Mouse (Mus musculus): ENCODE data around the gene Svs4.
"Not testable (repeated sequence)": the region's sequence is repeated elsewhere in the genome, so short reads cannot be mapped to it uniquely, and the experiment has no call there.

Svs4 gene

DNA sequence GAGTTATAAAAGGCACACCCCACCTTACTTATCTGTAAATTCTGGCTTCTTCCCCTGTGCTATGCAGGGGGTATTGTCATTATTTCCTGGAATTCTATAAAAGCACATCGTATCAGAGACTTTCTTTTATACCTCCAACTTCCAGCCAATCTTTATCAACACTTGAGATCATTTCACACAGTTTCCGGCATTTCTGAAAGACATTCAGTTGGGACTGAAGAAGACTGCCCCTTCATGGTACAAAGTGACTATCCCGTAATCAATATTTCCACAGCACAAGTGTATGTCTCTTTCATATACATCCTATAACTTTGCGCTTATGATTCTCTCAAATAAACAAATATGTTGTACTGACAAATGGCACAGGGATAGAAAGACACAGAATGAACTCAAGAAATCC lies at the start of gene Svs4:
Gene Svs4 (minus strand): TSS at position 101 of the 400 bp plus-strand sequence.
- DNase-seq (ENCODE audit: low spot score in 2 of 2): no peak

DNA sequence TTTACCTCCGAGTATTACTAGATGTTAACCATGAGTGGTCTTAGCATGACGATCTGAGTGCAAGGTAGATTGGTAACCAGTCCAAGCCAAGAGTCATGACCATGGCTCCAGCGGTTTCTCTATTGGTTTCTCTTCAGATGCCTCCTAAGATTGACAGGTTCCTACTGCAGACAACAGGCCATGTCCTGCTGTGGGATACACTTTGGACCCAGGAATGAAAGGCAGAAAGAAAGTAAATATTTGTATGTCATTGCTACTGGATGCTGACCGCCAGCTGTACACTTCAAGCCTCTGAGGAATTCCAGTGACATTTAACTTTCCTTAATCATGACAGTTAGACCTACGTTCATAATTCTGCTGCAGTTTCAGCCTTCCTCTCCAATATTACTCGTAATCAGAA lies 42.7 kb upstream of the Svs4 start:
- DNase-seq (ENCODE audit: low spot score in 2 of 2): no peak

DNA sequence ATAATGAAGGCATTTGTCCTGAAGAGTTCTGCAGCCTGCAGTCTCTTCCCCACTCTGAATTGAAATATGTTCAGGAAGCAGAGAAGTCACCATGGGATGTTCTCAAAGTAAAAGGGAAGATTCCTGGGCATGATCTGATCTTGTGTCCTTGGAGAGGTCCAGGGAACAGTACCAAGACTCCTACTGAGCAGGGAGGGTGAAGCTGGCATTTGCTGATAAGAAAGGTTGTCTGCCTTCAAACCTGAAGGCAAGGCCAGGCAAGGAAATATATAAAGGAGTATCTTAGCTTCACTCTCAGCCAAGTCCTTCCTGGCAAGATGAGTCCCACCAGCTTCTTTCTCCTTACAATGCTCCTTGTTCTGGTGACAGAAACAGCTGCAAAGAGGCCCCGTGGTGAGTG lies 38.2 kb upstream of the Svs4 start, which contains the start of gene Svs6:
Gene Svs6 (plus strand): TSS at position 301 of the 400 bp plus-strand sequence.
- DNase-seq (ENCODE audit: low spot score in 2 of 2): not testable (repeated sequence)

DNA sequence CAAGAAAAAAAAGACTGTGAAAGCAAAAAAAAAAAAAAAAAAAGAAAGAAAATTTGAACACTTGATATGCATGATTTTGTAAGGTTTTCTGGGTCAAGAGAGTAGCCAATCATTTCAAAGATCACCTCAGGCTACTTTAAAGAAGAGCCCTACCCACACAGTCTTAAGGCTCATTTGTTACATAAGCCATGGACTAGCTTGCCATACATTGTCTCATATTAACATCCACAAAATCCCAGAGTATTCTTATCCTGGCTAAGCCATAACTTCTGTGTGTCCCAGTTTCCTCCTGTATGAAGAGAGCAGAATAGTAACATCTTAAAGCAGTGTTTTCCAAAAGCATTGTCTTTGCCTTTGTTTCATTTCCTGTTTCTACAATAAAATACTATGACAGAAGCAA lies 37.2 kb upstream of the Svs4 start:
- DNase-seq (ENCODE audit: low spot score in 2 of 2): not testable (repeated sequence)

DNA sequence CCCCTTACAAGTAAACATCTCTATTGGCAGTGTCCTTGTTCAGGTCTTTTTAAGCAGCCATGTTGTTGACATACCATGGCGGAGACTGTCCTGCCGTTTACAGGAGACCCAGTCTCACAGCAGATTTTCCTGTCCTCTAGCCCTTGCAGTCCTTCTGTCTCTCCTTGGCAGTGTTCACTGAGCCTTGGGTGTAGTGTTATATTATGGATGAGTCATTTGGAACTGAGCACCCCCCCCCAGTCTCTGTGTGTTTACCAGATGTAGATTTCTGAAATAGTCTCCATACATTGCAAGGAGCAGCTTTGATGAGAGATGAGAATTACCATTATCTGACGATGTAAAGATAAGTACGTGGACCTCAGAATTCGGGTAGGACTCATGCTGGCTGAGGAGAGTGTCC lies 34.3 kb upstream of the Svs4 start:
- DNase-seq (ENCODE audit: low spot score in 2 of 2): no peak

DNA sequence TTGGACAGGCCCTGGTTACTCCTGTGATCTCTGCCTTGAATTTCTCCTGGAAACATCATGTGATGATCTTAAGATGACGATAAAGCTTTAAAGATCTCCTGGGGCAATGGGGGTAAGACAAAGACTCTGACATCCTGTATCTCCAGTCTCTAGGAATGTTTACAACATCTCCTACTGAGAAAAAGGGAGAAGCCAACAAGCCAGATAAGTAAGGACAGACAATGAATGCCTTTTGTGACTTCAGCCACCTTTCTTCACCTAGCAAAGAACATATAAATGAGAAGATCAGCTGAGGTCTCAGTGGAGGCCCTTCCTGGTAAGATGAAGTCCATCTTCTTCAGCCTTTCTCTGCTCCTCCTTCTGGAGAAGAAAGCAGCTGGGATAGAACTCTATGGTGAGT lies 10.7 kb upstream of the Svs4 start, which contains the start of gene Svs3a:
Gene Svs3a (plus strand): TSS at position 301 of the 400 bp plus-strand sequence.
- DNase-seq (ENCODE audit: low spot score in 2 of 2): not testable (repeated sequence)

DNA sequence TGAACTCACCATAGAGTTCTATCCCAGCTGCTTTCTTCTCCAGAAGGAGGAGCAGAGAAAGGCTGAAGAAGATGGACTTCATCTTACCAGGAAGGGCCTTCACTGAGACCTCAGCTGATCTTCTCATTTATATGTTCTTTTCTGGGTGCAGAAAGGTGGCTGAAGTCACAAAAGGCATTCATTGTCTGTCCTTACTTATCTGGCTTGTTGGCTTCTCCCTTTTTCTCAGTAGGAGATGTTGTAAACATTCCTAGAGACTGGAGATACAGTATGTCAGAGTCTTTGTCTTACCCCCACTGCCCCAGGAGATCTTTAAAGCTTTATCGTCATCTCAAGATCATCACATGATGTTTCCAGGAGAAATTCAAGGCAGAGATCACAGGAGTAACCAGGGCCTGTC lies 21.7 kb downstream of the Svs4 start, which contains the start of gene Svs3b:
Gene Svs3b (minus strand): TSS at position 101 of the 400 bp plus-strand sequence.
- DNase-seq (ENCODE audit: low spot score in 2 of 2): not testable (repeated sequence)

DNA sequence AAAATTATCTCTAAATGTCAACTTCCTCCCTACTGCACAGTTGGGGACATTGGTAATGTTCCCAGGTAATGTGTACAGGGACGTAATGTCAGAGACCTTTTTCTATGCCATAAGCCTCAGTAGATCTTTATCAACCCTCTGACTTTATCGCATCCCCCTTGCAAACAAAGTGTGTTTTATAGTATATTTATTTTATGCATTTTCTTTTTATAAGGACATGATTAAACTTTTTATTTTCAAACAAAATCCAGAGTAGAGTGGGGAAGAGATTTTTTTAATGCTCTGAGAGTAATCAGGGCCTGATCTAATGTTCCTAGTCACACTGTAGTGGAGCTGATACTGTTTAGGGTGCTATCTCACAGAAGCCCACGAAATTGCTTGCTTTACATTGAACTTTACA lies 39.9 kb downstream of the Svs4 start, which contains the start of gene Svs2:
Gene Svs2 (minus strand): TSS at position 101 of the 400 bp plus-strand sequence.
- DNase-seq (ENCODE audit: low spot score in 2 of 2): no peak

DNA sequence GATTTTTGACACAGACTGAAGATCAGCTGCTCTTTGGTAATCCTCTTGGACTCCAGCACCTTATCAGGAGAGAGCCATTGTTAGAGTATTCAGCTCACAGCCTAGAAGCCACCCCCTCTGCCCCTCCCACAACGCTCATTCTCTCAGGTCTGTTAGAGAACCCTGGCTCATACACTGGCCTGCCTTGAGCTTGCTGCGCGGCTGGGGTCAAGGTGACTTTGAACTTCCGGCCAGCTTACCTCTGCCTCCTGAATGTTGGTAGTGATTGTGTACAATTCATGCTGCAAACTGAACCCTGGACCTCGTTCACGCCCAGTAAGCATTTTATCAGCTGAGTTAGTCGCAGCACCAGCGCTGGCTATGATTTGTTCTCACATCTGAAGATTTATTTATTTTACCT lies 45.6 kb downstream of the Svs4 start:
- no peak for DNase-seq (ENCODE audit: low spot score in 2 of 2)

DNA sequence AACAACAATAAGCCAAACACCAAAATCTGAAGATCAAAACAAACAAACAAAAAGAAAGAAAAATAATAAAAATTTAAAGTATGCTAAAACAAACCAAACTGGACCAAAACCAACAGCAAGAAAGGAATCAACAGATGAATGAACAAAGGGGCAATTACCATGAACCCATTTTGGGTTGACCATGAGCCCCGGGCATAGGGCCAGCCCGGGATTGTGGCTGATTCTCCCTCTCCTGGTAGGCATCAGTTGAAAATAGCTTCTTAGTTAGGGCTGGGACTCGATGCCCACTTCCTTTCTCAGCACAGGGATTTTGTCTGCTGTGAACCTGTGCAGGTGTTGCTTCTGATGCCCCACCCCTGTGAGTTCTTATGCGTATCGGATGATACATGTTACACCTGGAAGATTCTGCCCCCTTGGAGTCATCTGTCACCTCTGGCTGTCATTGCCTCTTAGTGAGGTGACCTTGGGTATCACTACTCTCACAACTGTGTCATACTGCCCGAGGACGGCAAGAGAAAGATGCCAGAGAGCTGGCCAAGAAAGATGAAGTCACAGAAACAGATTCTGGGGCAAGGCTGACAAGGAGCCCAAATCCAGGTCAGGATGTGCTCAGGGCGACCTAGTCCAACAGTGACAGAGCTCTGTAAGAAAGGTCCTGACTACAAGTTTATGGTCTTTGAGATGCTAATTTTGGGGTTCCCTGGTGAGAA lies 49.7 kb downstream of the Svs4 start:
- no peak for DNase-seq (ENCODE audit: low spot score in 2 of 2)
